Mouse (Mus musculus) testis, adult 2 months (tissue): ENCODE results near the gene Lzts2. TPM values are rescaled to one million over a fixed set of nuclear protein-coding genes. Genes with fewer than 3 reads are reported as not detected.

Experiments
- H3K27ac ChIP-seq: fragments of 200-500 bp; 2 replicates; pipeline ENCODE4 v1.5.1; 2012; ENCODE audit warnings: low read depth, low read length; ENCODE audit not compliant: control insufficient read depth, insufficient read depth
- H3K27me3 ChIP-seq: fragments of 200-500 bp; 2 replicates; pipeline ENCODE4 v1.6.1; 2012; ENCODE audit warnings: mild to moderate bottlenecking, low read length, moderate library complexity; ENCODE audit not compliant: control insufficient read depth, insufficient read depth
- H3K36me3 ChIP-seq: fragments of 200-500 bp; 2 replicates; pipeline ENCODE4 v1.6.1; 2012; ENCODE audit warnings: mild to moderate bottlenecking, low read length; ENCODE audit not compliant: control insufficient read depth, insufficient read depth
- H3K4me1 ChIP-seq: fragments of 200-500 bp; 2 replicates; pipeline ENCODE4 v1.6.1; 2012; ENCODE audit warnings: low read length; ENCODE audit not compliant: control insufficient read depth, insufficient read depth
- H3K4me3 ChIP-seq: fragments of 200-500 bp; 2 replicates; pipeline ENCODE4 v1.5.1; 2012; ENCODE audit warnings: low read depth, mild to moderate bottlenecking, low read length, moderate library complexity, mixed read lengths; ENCODE audit not compliant: control insufficient read depth
- CTCF ChIP-seq: fragments of 200-500 bp; IDR thresholded peaks from 2 replicates; pipeline ENCODE4 v1.5.1; 2012; ENCODE audit warnings: low read depth, mild to moderate bottlenecking, inconsistent platforms, low read length, moderate library complexity; ENCODE audit not compliant: control insufficient read depth, insufficient read depth, insufficient replicate concordance
- POLR2A ChIP-seq: fragments of 200-500 bp; IDR thresholded peaks from 2 replicates; pipeline ENCODE4 v1.6.1; 2012; ENCODE audit warnings: low read depth, mild to moderate bottlenecking, inconsistent platforms, low read length, moderate library complexity; ENCODE audit not compliant: control insufficient read depth
- polyA plus RNA-seq: library from polyadenylated mRNA; depleted of rRNA; stranded (reverse); fragments of >200 nt; gene quantifications from 2 replicates; pipeline ENCODE4 v1.2.3, GENCODE M21; 2012

Lzts2 gene
- polyA plus RNA-seq, 1 experiment, result 36.2 TPM

GRCm38 (mm10) chr19:45063565-45064292 lies 49.5 kb downstream of the Lzts2 start:
- peak; percentile 28; the same call in 1 of the 2 replicates for TF ChIP-seq CTCF
- TF ChIP-seq POLR2A, result no peak
- H3K4me3 ChIP-seq, result peak overlapping the region; percentile 50
- H3K27me3 ChIP-seq, result no peaks in the 10 kb centered on the region
- peaks cover 18% of the 10 kb centered on the region for H3K4me1 ChIP-seq
- no peaks in the 10 kb centered on the region for H3K36me3 ChIP-seq
- no peak overlapping the region for H3K27ac ChIP-seq

GRCm38 (mm10) chr19:45065226-45065625 lies 51.0 kb downstream of the Lzts2 start:
- Histone ChIP-seq H3K36me3 (no peaks in the 10 kb centered on the region), H3K4me3 (peak overlapping the region; percentile 56), H3K27me3 (no peaks in the 10 kb centered on the region), H3K4me1 (peaks cover 15% of the 10 kb centered on the region), H3K27ac (no peak overlapping the region)
- TF ChIP-seq CTCF (no peak), POLR2A (no peak)

DNA sequence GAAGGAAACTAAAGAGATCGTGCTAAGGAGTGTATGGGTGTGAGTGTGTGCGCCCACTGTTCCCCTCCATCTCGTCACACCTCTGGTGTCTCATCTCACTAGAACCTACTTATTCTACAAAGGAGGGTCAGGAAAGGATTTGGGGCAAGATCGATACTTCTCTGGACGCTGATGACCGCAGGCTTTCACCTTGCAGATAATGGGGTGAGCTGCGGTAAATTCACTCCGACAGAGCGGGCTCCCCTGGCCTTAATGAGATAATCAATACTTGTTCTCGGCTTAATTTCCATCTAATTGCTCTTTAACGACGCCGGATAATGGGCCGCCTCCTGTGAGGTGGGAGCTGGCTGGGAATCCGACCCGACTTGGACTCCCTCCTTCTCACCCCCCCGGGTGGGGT lies 53.0 kb downstream of the Lzts2 start:
- TF ChIP-seq POLR2A (no peak), CTCF (no peak)
- Histone ChIP-seq H3K4me3 (no peak overlapping the region), H3K27ac (no peak overlapping the region), H3K27me3 (no peaks in the 10 kb centered on the region), H3K36me3 (no peaks in the 10 kb centered on the region), H3K4me1 (peaks cover 22% of the 10 kb centered on the region)

- Histone ChIP-seq H3K4me1 (peaks cover 22% of the 10 kb centered on the region), H3K27ac (no peak overlapping the region), H3K4me3 (no peak overlapping the region), H3K27me3 (no peaks in the 10 kb centered on the region), H3K36me3 (no peaks in the 10 kb centered on the region)
- TF ChIP-seq CTCF (no peak), POLR2A (no peak)
Measured at GRCm38 (mm10) chr19:45067758-45068510, 53.7 kb downstream of the Lzts2 start.

GRCm38 (mm10) chr19:45073871-45074542 lies 59.8 kb downstream of the Lzts2 start:
- no peak overlapping the region; the same call in 1 of the 2 replicates for H3K27ac ChIP-seq
- H3K4me3 ChIP-seq, result peak overlapping the region; percentile 95
- no peaks in the 10 kb centered on the region for H3K27me3 ChIP-seq
- peaks cover 32% of the 10 kb centered on the region for H3K4me1 ChIP-seq
- H3K36me3 ChIP-seq, result no peaks in the 10 kb centered on the region
- TF ChIP-seq POLR2A, result no peak
- peak; percentile 87; the same call in 1 of the 2 replicates for TF ChIP-seq CTCF

- Histone ChIP-seq H3K27me3 (no peaks in the 10 kb centered on the region), H3K4me3 (peak within 1 kb of the TSS; percentile 95), H3K4me1 (peaks cover 34% of the 10 kb centered on the region), H3K27ac (peak within 1 kb of the TSS; percentile 99), H3K36me3 (no peaks in the 10 kb centered on the region)
- peak; percentile 93 for TF ChIP-seq POLR2A
- TF ChIP-seq CTCF, result no peak
Measured at GRCm38 (mm10) chr19:45074580-45075322, 60.5 kb downstream of the Lzts2 start, which contains the start of gene Kazald1. Gene Kazald1, plus strand, starts transcription at chr19:45075241.
